ENCODE assay signal across 8 mouse cellular contexts in genomic region chr1:178449172-178449571, GRCm38 (mm10). TPM values are rescaled to one million over a fixed set of nuclear protein-coding genes. Genes with fewer than 3 reads are reported as not detected.
DNase-seq lines count a peak whose midpoint lies in the region; ATAC-seq and TF ChIP-seq lines count a peak whose summit lies in the region.

No protein-coding gene starts in this region.

- no peak overlapping the region for H3K4me2 ChIP-seq in embryonic facial prominence, embryonic 12.5 days (replicated peaks)
- no peak overlapping the region for H3K4me2 ChIP-seq in limb, embryonic 11.5 days (ENCODE audit: low read depth, severe bottlenecking)
- H3K4me2 ChIP-seq in midbrain, embryonic 16.5 days (ENCODE audit: low read length) = no peak overlapping the region

- no peak for TF ChIP-seq POLR2A in kidney, adult 2 months (IDR thresholded peaks at IDR 0.05; ENCODE audit: low read depth, low read length)

- H3K4me3 ChIP-seq in embryonic facial prominence, embryonic 12.5 days = no peak overlapping the region
- no peak overlapping the region for H3K4me3 ChIP-seq in kidney, adult 2 months (ENCODE audit: insufficient read depth, low read depth, low read length)
- no peak overlapping the region for H3K4me3 ChIP-seq in limb, embryonic 11.5 days (ENCODE audit: low read depth, low read length)
- H3K4me3 ChIP-seq in midbrain, embryonic 16.5 days (ENCODE audit: low read depth, low read length) = no peak overlapping the region

- DNase-seq in 416B (ENCODE audit: low read depth) = peak; percentile 77
- peak; percentile 78 for DNase-seq in adrenal gland, postnatal 25 days
- peak; percentile 80 for DNase-seq in heart, adult 8-10 months (ENCODE audit: low spot score)
- peak; percentile 87 for DNase-seq in kidney, adult 2 months
- DNase-seq in limb, embryonic 11.5 days (ENCODE audit: low spot score) = peak; percentile 82
- peak; percentile 63 to 73 for DNase-seq in spleen, postnatal 14 days (ENCODE audit: low spot score in 2 of 2)

- H3K36me3 ChIP-seq in embryonic facial prominence, embryonic 12.5 days = no peaks in the 10 kb centered on the region
- H3K36me3 ChIP-seq in kidney, adult 2 months (ENCODE audit: control insufficient read depth, insufficient read depth, low read length) = no peaks in the 10 kb centered on the region
- H3K36me3 ChIP-seq in limb, embryonic 11.5 days (ENCODE audit: control insufficient read depth, insufficient read depth, low read length) = no peaks in the 10 kb centered on the region
- no peaks in the 10 kb centered on the region for H3K36me3 ChIP-seq in midbrain, embryonic 16.5 days (ENCODE audit: control insufficient read depth, insufficient read depth, low read length)

- no peaks in the 10 kb centered on the region for H3K4me1 ChIP-seq in embryonic facial prominence, embryonic 12.5 days
- H3K4me1 ChIP-seq in kidney, adult 2 months (ENCODE audit: control insufficient read depth, insufficient read depth, low read length) = 0 out of 2 replicates have a peak, but pooled peaks cover 3% of the 10 kb centered on the region
- H3K4me1 ChIP-seq in limb, embryonic 11.5 days (ENCODE audit: control insufficient read depth, insufficient read depth, low read length) = no peaks in the 10 kb centered on the region
- no peaks in the 10 kb centered on the region for H3K4me1 ChIP-seq in midbrain, embryonic 16.5 days (ENCODE audit: control insufficient read depth, insufficient read depth, low read length)

- no peak overlapping the region for H3K9ac ChIP-seq in embryonic facial prominence, embryonic 12.5 days
- no peak overlapping the region for H3K9ac ChIP-seq in limb, embryonic 11.5 days (ENCODE audit: low read length)
- no peak overlapping the region for H3K9ac ChIP-seq in midbrain, embryonic 16.5 days (ENCODE audit: low read depth, low read length)

- ATAC-seq in embryonic facial prominence, embryonic 12.5 days (ENCODE audit: insufficient number of reproducible peaks, insufficient read depth, low FRiP score, low TSS enrichment) = 0 out of 2 replicates have a peak, but pooled peaks have one; percentile 60
- peak; percentile 70; the same call in 1 of the 2 replicates for ATAC-seq in limb, embryonic 11.5 days (ENCODE audit: insufficient number of reproducible peaks, low FRiP score, low TSS enrichment, low read depth)
- ATAC-seq in midbrain, embryonic 16.5 days = peak; percentile 72; the same call in 1 of the 2 replicates

- no peaks in the 10 kb centered on the region for H3K9me3 ChIP-seq in embryonic facial prominence, embryonic 12.5 days
- no peaks in the 10 kb centered on the region for H3K9me3 ChIP-seq in limb, embryonic 11.5 days (ENCODE audit: control insufficient read depth, low read length)
- H3K9me3 ChIP-seq in midbrain, embryonic 16.5 days (replicated peaks; ENCODE audit: control insufficient read depth, low read length, poor library complexity, severe bottlenecking) = no peaks in the 10 kb centered on the region

- 23% methylated on average over 3 of the region's 3 CpGs for WGBS in embryonic facial prominence, embryonic 12.5 days
- 8% methylated on average over 3 of the region's 3 CpGs for WGBS in kidney, adult 2 months
- WGBS in limb, embryonic 11.5 days = 16% methylated on average over 3 of the region's 3 CpGs
- 31% methylated on average over 3 of the region's 3 CpGs for WGBS in midbrain, embryonic 16.5 days

- peak; percentile 98 for TF ChIP-seq CTCF in kidney, adult 2 months (conservative IDR thresholded peaks at IDR 0.05; ENCODE audit: insufficient read depth, insufficient read length, low read depth, low read length)

- no peak overlapping the region for H3K27ac ChIP-seq in embryonic facial prominence, embryonic 12.5 days
- no peak overlapping the region for H3K27ac ChIP-seq in kidney, adult 2 months (ENCODE audit: insufficient read depth, low read depth, low read length)
- H3K27ac ChIP-seq in limb, embryonic 11.5 days (replicated peaks; ENCODE audit: low read depth, low read length) = no peak overlapping the region
- H3K27ac ChIP-seq in midbrain, embryonic 16.5 days (ENCODE audit: low read length) = no peak overlapping the region

- H3K27me3 ChIP-seq in embryonic facial prominence, embryonic 12.5 days = no peaks in the 10 kb centered on the region
- H3K27me3 ChIP-seq in kidney, adult 2 months (replicated peaks; ENCODE audit: control insufficient read depth, insufficient read depth, low read length) = no peaks in the 10 kb centered on the region
- H3K27me3 ChIP-seq in limb, embryonic 11.5 days (ENCODE audit: control insufficient read depth, insufficient read depth, low read length) = no peaks in the 10 kb centered on the region
- no peaks in the 10 kb centered on the region for H3K27me3 ChIP-seq in midbrain, embryonic 16.5 days (ENCODE audit: control insufficient read depth, insufficient read depth, low read depth, low read length)

RNA-seq across cellular contexts. Expression of gene Efcab2, which starts 43.3 kb away (rescaled TPM):
- total RNA-seq in adrenal gland, postnatal 25 days (2021) = 2.3 and 4.5 TPM in 2 replicates
- 5.6 and 5.8 TPM in 2 replicates for polyA plus RNA-seq in embryonic facial prominence, embryonic 12.5 days (2016; fragmentation: Nextera tagmentation; extraction: Ambion mirVana)
- 100 to 1,000 TPM; 103 to 117 (median 111) TPM for total RNA-seq in heart, adult 8-10 months (2022)
- polyA plus RNA-seq in kidney, adult 2 months (2012; rRNA removed) = 0.96 and 1.6 TPM in 2 replicates
- 4.6 and 5.4 TPM in 2 replicates for polyA plus RNA-seq in limb, embryonic 11.5 days (2014; fragmentation: Nextera tagmentation; extraction: Ambion mirVana)
- 11.8 TPM in 2 replicates for polyA plus RNA-seq in midbrain, embryonic 16.5 days (2015; fragmentation: Nextera tagmentation; extraction: Ambion mirVana)
